14 mouse cellular contexts compared by ENCODE assay signal in the genomic region with DNA sequence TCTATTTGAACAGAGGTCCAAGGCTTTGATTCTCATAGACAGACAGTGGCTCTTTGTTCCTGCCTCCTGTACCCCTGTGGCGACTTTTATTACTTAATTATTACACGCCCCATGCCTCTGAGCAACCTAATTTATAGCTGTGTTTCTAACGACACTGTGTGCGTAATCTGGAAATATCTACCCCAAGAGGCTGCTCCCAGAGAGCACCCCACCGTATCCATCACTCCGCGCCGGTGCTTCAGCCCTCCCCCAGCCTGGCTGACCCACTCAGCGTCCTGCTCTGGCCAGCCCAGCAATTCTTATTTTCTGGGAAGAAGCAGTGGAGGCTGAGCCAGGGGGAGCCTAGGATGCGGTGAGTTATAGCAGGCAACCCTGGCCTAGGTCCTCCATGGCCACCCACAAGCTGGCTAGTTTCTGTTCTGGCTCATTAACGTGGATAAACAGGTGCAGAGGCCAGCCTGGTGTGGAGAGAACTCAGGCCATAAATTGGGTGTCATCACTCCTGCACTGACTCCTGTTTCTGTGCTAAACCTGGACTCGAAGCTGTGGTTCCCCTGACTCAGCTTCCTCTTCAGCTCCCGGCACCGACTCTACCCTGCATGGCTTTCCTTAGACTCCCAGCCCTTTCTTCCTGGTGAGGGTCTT. TPM values are rescaled to one million over a fixed set of nuclear protein-coding genes. Genes with fewer than 3 reads are reported as not detected.
DNase-seq lines count a peak whose midpoint lies in the region; ATAC-seq and TF ChIP-seq lines count a peak whose summit lies in the region.
"Had no signal": no experiment of that assay in that cellular context is flagged by ENCODE, and none has a peak within 500 bp of the region (broad histone marks: within the 10 kb centered on the region; RNA-seq: fewer than 3 reads in every experiment).

No protein-coding gene starts in this region.

- no peak overlapping the region for H3K9ac ChIP-seq in midbrain, postnatal 0 days (replicated peaks; ENCODE audit: low read length, poor library complexity, severe bottlenecking)
- no peak overlapping the region for H3K9ac ChIP-seq in midbrain, embryonic 15.5 days
- no peak overlapping the region for H3K9ac ChIP-seq in liver, postnatal 0 days (replicated peaks)

- no peaks in the 10 kb centered on the region for H3K36me3 ChIP-seq in midbrain, postnatal 0 days (ENCODE audit: insufficient read depth, low read length)
- H3K36me3 ChIP-seq in midbrain, embryonic 15.5 days (replicated peaks): no peaks in the 10 kb centered on the region
- H3K36me3 ChIP-seq in limb, embryonic 10.5 days: no peaks in the 10 kb centered on the region
- no peaks in the 10 kb centered on the region for H3K36me3 ChIP-seq in liver, postnatal 0 days (replicated peaks; ENCODE audit: insufficient read depth, low read length)

- TF ChIP-seq EP300 in liver, postnatal 0 days (IDR thresholded peaks at IDR 0.05; ENCODE audit: low read depth): no peak

- H3K27me3 ChIP-seq in midbrain, postnatal 0 days (ENCODE audit: insufficient read depth, low read length): no peaks in the 10 kb centered on the region
- no peaks in the 10 kb centered on the region for H3K27me3 ChIP-seq in midbrain, embryonic 15.5 days (replicated peaks)
- H3K27me3 ChIP-seq in limb, embryonic 10.5 days (ENCODE audit: low read depth, poor library complexity, severe bottlenecking): peaks cover 99% of the 10 kb centered on the region
- no peaks in the 10 kb centered on the region for H3K27me3 ChIP-seq in liver, postnatal 0 days (ENCODE audit: insufficient read depth, low read length)

- no peak overlapping the region for H3K4me3 ChIP-seq in midbrain, postnatal 0 days (ENCODE audit: low read depth, low read length)
- no peak overlapping the region for H3K4me3 ChIP-seq in midbrain, embryonic 15.5 days
- H3K4me3 ChIP-seq in limb, embryonic 10.5 days: peak overlapping the region; percentile 13; the same call in 1 of the 2 replicates
- no peak overlapping the region for H3K4me3 ChIP-seq in liver, postnatal 0 days (ENCODE audit: low read depth, low read length)

- no peak overlapping the region for H3K4me2 ChIP-seq in midbrain, postnatal 0 days (ENCODE audit: low read depth, low read length, poor library complexity, severe bottlenecking)
- no peak overlapping the region for H3K4me2 ChIP-seq in midbrain, embryonic 15.5 days
- H3K4me2 ChIP-seq in liver, postnatal 0 days (ENCODE audit: low read depth, low read length): no peak overlapping the region

- no peak overlapping the region for H3K27ac ChIP-seq in midbrain, postnatal 0 days (ENCODE audit: low read depth, low read length)
- no peak overlapping the region for H3K27ac ChIP-seq in midbrain, embryonic 15.5 days
- no peak overlapping the region for H3K27ac ChIP-seq in limb, embryonic 10.5 days
- no peak overlapping the region for H3K27ac ChIP-seq in liver, postnatal 0 days (ENCODE audit: low read depth)

- TF ChIP-seq CTCF in midbrain, postnatal 0 days (IDR thresholded peaks at IDR 0.05): no peak
- TF ChIP-seq CTCF in liver, postnatal 0 days (IDR thresholded peaks at IDR 0.05; ENCODE audit: low read depth): no peak

- DNase-seq in gastrocnemius, adult 18-20 months (ENCODE audit: low spot score): peak; percentile 6
- no peak for DNase-seq in gastrocnemius, postnatal 36 days
- peak; percentile 37 for DNase-seq in midbrain, postnatal 0 days (ENCODE audit: low spot score)
- no peak for DNase-seq in limb, embryonic 10.5 days (ENCODE audit: low spot score)
- no peak for DNase-seq in cerebellum, postnatal 36 days
- DNase-seq in liver, postnatal 0 days: no peak
- no peak for DNase-seq in spleen, adult 18-20 months
- DNase-seq: adrenal gland, adult 2 months; thymus, postnatal 14 days had no signal

- intact Hi-C loops in gastrocnemius, postnatal 36 days (cut with DNase I): no loop called here

- 46% methylated on average over 14 of the region's 14 CpGs for WGBS in midbrain, postnatal 0 days
- 41% methylated on average over 14 of the region's 14 CpGs for WGBS in midbrain, embryonic 15.5 days
- WGBS in limb, embryonic 10.5 days: 40% methylated on average over 14 of the region's 14 CpGs
- 65% methylated on average over 14 of the region's 14 CpGs for WGBS in liver, postnatal 0 days (ENCODE audit: insufficient replicate concordance)

- H3K9me3 ChIP-seq in midbrain, postnatal 0 days (ENCODE audit: low read length): no peaks in the 10 kb centered on the region
- H3K9me3 ChIP-seq in midbrain, embryonic 15.5 days: no peaks in the 10 kb centered on the region
- no peaks in the 10 kb centered on the region for H3K9me3 ChIP-seq in limb, embryonic 10.5 days (replicated peaks)
- H3K9me3 ChIP-seq in liver, postnatal 0 days (ENCODE audit: low read length): no peaks in the 10 kb centered on the region

- no peaks in the 10 kb centered on the region for H3K4me1 ChIP-seq in midbrain, postnatal 0 days (ENCODE audit: insufficient read depth, low read length)
- H3K4me1 ChIP-seq in midbrain, embryonic 15.5 days: peaks cover 16% of the 10 kb centered on the region
- H3K4me1 ChIP-seq in limb, embryonic 10.5 days: peaks cover 33% of the 10 kb centered on the region
- no peaks in the 10 kb centered on the region for H3K4me1 ChIP-seq in liver, postnatal 0 days (ENCODE audit: insufficient read depth)

- ATAC-seq in midbrain, postnatal 0 days (ENCODE audit: low FRiP score): no peak
- ATAC-seq in midbrain, embryonic 15.5 days (replicated peaks): no peak
- ATAC-seq in liver, postnatal 0 days: no peak

RNA-seq across cellular contexts. Expression of gene Barhl1, which starts 49.8 kb away (rescaled TPM):
- total RNA-seq in gastrocnemius, adult 18-20 months (2021): not detected
- not detected for total RNA-seq in gastrocnemius, postnatal 36 days (2021)
- total RNA-seq in midbrain, postnatal 0 days (2014; rRNA removed): 36.8 and 49.0 TPM in 2 replicates
- 36.8 and 36.9 TPM in 2 replicates for polyA plus RNA-seq in midbrain, postnatal 0 days (2015; fragmentation: Nextera tagmentation; extraction: Ambion mirVana)
- 53.5 and 77.8 TPM in 2 replicates for polyA plus RNA-seq in midbrain, embryonic 15.5 days (2015; fragmentation: Nextera tagmentation; extraction: Ambion mirVana)
- not detected in 2 replicates for polyA plus RNA-seq in limb, embryonic 10.5 days (2016; fragmentation: Nextera tagmentation; extraction: Ambion mirVana)
- not detected in 2 replicates for polyA plus RNA-seq in liver, postnatal 0 days (2015; fragmentation: Nextera tagmentation; extraction: Ambion mirVana)
- total RNA-seq: adrenal gland, adult 2 months; hematopoietic stem cell, adult 5-6 weeks; layer of hippocampus, adult 18-20 months; left cerebral cortex, postnatal 10 days had no signal
- polyA plus RNA-seq: liver, embryonic 16.5 days had no signal

Comparison
In these comparisons a context has a peak if more than half of its experiments do, and no peak if none do; other contexts are left out.
1. DNase-seq: peak in gastrocnemius, adult 18-20 months (single experiment) and midbrain, postnatal 0 days (single experiment); none in gastrocnemius, postnatal 36 days (0 of 2), limb, embryonic 10.5 days (single experiment), cerebellum, postnatal 36 days (0 of 2), liver, postnatal 0 days (single experiment) and spleen, adult 18-20 months (0 of 2).
2. RNA of gene Barhl1, which starts 49.8 kb away (polyA plus RNA-seq): 53.5 to 77.8 TPM in midbrain, embryonic 15.5 days and 36.8 to 36.9 TPM in midbrain, postnatal 0 days; not detected in limb, embryonic 10.5 days and not detected in liver, postnatal 0 days; every median in the first group is over 10 times any median in the second.